Mouse (Mus musculus): ENCODE measurements at regions not wholly inside any gene's neighbourhood (a gene's known extent, or its start where the extent isn't known, plus 50 kb on each side); places are given as distances from the start of the nearest gene placed in this dataset.

DNA sequence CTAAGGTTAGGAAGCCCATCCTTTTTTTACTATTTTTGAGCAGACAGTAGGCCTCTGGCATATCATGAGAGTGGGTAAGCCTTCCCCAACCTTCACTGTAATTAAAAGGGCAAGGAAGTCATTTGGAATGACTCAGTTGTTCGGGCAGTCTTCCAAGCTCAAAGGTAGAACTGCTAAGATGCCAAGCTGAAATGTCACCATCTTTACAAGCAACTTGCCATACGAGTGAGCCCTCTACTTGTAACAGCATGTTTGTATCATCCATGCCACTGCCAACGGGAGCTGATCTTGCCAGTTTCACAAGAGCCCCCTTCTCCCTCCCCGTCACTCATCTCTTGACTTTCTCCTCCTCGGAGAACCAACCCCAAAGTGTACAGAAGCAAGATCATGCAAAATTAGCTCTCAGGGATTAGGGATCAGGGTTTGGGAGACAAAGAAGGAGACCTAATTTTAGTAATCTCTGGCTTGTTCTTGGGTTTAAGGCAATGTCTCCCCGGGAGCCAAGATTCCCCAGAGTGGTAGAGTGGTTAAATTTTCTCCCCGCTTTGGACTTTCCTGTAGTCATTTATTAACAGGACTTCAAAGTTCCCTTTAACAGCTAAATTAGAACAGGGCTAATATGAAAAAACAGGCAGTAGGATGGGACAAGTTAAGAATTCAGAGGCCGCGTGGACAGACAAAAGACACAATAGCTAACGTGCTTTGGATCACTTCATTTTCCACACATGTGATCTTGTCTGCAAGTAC lies 216.9 kb upstream of the Ankrd55 start:
- DNase-seq (ENCODE audit: low spot score) = no peak

DNA sequence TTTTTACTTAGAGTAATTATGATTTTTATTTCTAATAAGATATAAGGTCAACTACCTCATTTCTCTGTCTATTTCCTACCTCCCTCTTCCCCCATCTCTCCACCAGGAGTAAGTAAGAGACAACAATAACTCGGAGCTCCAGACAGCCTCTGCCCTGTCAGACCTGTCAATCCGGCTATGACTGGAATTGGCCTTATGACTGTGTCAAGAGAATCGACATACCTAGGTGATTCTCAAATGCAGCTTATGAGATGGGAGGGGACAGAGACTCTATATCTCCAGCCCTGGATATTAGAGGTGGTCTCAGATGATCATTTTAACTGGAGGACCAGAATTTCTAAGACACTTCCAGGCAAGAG lies 216.3 kb upstream of the Ankrd55 start:
- no peak for DNase-seq (ENCODE audit: low spot score)

- no peak for DNase-seq (ENCODE audit: low spot score)
These were observed 214.5 kb upstream of the Ankrd55 start for GRCm38 (mm10) chr13:112073519-112074406.

DNA sequence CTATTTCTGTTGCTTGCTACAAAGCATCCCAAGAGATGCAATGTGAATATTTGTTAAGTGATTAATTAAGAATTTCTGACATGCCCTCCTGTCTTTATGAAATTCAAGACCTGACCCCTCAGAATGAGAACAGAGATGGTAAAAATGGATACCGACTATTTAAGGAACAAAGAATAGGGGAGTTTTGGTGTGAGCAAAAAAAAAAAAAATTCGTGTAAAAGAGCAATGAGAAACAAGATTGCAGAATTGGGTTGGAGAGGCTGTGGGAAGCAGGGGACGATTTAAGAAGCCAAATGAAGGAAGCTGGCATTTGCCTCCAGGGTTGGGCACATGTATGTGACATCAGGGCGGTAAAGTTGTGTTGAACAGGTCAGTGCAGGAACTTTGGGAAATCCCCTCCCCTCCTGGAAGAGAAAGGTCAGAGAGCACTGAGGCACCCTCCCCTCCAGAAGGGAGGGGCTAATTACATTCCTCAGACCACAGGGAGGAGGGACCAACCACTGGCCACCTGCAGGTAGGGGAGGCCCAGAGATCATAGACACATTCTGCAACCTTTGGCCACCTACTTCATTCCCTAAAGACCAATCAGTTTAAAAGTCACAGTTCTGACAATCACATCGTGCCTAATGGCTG lies 212.3 kb upstream of the Ankrd55 start:
- DNase-seq (ENCODE audit: low spot score) = no peak

DNA sequence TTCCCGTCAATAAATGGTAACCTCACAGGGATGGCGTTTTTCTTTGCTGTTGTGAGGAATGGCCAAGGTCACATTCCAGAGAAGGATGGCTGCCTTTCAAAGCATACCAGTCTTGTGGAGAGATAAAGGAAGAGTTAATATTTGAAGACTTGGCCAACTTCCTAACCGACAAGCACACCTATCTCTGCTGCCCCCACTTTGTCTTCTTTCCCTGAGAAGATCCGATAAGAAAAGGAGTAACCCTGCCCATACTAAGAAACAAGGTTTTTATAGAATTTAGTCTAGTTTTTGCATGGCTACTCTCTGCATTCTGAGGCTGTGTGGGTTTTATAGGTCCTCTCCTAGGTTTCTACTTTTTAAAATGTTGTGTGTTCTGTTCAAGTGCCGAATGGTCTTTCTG lies 210.2 kb upstream of the Ankrd55 start:
- DNase-seq (ENCODE audit: low spot score) = no peak

DNA sequence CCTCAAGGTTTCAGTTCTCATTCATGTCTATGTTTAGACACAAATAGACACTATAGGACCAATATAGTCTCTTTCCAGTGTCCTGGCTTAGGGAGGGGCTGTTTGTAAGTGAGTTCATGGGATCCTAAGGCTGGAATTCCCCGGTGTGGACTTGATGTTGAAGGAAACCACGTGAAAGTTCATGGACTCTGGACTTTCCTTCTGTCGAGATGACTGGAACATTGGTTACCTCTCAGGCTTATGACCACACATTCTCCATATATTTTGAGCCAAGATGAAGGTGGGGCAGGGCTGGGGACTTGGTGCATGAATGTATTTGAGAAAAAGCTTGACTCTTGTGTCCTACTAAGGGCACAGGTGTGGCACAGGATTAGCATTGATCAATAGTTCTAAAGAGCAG lies 206.3 kb upstream of the Ankrd55 start:
- no peak for DNase-seq (ENCODE audit: low spot score)

DNA sequence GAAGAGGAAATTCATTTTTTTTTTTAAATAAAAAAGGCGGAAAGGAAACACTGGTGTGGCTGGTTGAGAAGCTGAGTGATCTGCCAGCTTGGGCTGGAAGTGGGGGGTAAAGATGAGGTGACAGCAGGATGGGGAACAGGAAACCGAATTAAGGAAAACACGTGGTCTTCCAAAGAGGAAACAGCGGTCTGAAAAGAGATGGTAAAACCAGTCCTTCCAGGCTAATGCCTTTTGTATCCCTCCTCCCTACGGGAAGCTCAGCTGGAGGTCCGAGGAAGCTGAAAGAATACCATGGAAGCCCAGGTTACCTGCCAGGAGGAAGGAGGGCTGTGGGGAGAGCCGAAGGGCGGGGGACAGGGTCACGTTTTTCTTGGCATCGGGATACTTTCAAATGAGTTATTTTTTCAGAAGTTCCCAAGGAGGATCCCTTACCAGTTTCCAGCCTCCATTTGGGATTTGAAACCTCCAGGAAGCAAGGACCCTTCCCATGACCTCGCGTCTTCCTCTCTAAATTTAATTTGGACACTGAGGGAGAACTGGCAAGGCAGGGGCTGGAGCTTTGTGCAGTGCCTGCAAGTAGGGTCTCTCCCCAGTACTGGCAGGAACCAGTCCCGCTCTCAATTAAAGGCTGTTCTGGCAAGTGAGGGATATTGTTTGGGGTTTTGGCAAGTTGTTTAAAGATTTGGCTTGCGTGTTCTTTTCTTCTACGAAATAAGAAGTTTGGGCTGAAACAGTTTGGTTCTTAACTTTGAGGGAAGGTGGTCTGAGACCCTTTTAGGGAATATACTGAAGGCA lies 203.6 kb upstream of the Ankrd55 start:
- no peak for DNase-seq (ENCODE audit: low spot score)

DNA sequence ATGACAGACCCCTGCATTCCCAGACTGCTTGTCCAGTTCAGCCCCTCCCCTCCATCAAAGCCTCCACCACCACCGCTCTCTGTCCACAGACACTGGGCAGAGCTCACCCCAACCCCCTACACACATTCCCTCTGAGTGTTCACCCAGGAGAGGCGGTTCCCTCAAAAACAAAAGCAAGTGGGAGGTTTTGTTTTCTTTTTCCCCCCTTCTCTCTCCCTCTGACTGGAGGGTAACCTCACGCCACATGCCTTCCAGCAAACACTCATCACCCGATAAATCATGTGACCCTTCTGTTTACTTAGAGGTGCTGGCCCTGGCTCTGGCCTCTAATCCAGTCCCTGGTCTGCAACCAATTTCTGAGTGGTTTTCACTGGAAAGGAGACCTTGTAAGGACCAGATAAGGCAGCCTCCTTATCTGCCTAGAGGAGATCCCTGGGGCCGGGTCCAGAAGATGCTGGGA lies 199.9 kb upstream of the Ankrd55 start:
- peak; percentile 82 for DNase-seq (ENCODE audit: low spot score)

DNA sequence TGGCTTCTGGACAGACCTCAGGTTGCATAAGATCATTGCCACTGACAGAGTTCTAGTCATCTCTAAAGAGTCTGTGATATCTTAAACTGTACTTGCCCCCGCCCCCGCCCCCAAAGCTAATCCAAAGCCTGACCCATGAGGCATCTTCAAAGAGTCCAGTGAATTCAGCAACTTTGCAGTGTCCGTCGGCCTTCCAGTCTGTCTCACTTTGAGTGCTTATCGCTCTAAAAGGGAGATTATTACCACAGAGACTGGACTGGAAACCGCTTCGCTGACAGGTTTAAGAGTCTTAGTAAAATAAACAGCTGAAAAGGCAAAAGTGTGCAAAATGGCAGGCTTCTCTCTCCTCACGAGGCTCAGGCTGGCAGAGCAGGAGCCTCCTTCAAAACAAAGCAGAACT lies 197.5 kb upstream of the Ankrd55 start:
- peak; percentile 26 for DNase-seq (ENCODE audit: low spot score)

- DNase-seq (ENCODE audit: low spot score) = no peak
These were observed 192.6 kb upstream of the Ankrd55 start for GRCm38 (mm10) chr13:112095595-112096139.

DNA sequence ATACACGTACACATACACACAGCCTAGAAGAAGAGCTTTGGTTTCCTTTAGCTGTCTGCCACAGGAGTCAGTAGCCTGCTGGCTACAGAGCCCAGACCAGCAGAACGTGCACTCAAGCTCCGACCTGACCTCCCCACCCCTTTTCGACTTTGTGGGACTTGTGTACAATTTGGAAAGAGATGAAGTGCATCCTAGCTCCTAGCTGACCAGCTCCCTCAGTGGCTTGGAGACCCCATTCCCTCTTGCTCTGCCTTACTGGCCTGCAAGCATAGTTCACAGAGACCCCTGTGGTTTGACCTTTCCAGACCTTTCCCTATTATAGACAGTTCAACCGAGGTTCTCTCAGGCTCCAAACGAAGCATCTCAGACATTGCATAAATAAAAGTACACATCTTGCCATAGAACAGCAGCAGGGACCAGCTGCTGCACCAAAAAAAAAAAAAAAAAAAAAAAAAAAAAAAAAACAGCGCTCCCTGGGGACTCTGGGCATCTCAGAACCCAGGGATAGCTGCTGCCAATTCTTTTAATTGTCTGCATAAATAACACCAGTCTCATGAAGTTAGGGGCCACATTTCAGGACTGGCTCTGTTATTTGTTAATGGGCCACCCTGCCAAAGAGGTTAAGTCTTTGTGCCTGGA lies 188.2 kb upstream of the Ankrd55 start:
- DNase-seq (ENCODE audit: low spot score) = no peak

DNA sequence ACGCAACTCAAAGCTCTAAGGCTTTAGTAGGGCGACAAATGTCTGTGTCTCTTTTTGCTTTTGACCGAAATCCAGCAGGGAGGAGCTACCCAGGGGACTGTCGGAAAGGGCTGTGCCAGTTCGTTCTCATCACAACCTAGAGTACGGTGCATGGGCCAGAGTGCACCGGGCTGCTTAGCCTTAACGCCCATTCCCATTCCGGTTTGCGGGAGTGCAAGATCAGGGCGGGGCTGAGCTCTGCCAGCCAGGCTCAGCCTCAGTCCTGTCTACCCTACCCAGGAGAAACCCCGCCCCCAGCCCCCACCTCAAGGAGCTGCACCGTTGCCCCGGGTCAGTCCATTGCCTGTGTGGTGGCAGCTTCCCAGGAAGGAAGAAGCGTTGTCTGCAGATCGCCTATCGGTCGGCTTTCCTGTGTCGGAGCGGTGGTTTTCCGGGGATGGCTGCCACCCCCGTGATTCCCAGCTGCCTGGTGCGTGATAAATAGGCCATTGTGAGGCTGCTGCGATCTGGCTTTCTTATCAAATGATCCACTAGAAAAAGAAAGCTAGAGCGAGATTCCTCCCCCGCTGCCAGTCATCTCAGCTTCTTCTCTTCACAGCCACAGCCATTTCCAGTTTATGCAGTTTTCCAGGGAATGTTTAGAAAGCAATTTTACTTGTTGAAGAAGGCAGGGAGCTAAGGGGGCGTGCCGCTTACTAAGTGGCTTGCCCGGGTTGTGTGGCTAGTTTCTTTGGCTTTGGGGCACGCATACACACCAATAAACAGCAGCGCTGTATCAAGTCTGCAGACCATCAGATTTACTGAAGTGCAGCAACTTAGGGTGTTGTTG lies 187.4 kb upstream of the Ankrd55 start:
- peak; percentile 81 for DNase-seq (ENCODE audit: low spot score)

DNA sequence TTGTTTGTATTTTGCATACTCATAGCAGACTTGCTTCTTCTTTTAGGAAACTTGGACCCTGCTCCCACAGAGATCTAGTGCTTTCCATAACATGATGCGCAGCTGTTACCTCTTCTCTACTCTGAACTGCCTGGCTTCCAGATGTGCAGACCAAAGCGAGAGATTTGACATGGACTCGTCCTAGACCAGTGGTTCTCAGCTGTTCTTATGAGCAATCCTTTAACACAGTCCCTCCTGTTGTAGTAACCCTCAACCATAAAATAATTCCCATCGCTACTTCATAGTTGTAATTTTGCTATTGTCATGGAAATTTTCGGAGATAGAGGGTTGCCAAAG lies 186.9 kb upstream of the Ankrd55 start:
- DNase-seq (ENCODE audit: low spot score) = no peak

DNA sequence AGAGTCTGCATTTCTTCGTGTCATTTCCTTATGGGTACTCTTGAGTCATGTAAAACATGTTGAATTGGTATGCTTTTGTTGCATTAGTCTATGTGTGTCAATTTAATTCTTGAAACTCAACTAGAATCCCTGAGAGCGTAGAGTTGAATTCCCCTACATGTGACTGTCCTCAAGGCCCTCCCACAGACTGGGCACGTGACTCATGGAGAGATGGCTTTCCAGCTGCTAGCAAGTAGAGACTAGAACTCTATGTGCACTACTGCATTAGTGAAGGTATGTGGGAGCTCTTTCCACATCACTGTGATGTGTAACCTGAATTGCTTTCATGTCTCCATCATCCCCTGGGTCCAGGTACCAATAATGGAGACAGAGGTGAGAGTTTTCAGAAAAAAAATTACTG lies 182.3 kb upstream of the Ankrd55 start:
- no peak for DNase-seq (ENCODE audit: low spot score)

DNA sequence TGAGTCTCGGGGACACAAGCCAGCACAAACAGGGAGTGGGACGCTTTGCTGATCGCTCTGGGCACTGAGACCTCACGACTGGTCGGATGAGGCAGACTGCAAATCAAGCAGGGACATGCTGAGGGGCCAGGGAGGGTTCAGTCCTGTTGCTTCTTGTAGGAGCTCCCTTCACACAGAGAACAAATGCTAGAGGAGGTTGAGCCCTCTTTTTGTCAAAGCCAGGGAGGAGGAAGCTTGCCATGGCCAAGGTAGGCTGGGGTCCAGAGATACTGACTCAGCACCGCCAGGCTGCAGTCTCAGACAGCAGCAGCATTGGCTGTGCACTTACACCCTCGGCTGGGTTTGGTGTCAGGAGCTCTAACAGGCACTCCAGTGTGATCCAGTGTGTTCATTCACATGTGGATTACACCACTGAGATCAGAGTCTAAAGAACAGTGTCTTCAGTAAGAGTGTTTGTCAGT lies 173.5 kb upstream of the Ankrd55 start:
- no peak for DNase-seq (ENCODE audit: low spot score)

GRCm38 (mm10) chr13:112116101-112116726 lies 172.0 kb upstream of the Ankrd55 start:
- DNase-seq (ENCODE audit: low spot score) = no peak

GRCm38 (mm10) chr13:112118564-112118963 lies 169.7 kb upstream of the Ankrd55 start:
- DNase-seq (ENCODE audit: low spot score) = no peak

DNA sequence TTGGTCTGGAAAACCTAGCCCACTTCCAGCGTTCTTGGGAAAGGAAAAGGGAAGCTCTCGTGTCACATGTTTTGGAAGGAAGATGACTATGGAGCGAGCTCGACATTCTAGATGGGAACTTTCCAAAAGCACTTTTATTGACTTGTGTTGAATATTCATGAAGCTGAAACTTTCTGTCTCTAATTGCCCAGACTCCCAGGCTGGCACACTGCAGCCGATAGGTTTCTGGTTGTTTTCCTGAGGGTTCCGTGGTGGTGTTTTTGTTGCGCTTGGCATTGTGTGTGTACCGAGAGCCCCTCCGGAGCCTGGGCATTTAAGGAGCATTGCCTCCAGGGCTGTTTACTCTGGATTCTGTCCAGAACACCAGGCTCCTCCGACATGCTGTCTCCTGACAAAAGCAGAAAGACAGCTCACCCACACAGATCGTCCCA lies 168.6 kb upstream of the Ankrd55 start:
- no peak for DNase-seq (ENCODE audit: low spot score)

GRCm38 (mm10) chr13:112120346-112120745 lies 167.9 kb upstream of the Ankrd55 start:
- no peak for DNase-seq (ENCODE audit: low spot score)

GRCm38 (mm10) chr13:112121110-112121509 lies 167.1 kb upstream of the Ankrd55 start:
- DNase-seq (ENCODE audit: low spot score) = no peak

Data from embryo, embryonic 10.5 days (tissue).